Mouse (Mus musculus) kidney, embryonic 16.5 days (tissue): ENCODE measurements around the gene Bckdhb. TPM values are rescaled to one million over a fixed set of nuclear protein-coding genes. Genes with fewer than 3 reads are reported as not detected.
"Not testable (repeated sequence)": the region's sequence is repeated elsewhere in the genome, so short reads cannot be mapped to it uniquely, and the experiment has no call there.

Experiments
- ATAC-seq: fragments of 200-750 bp; cut with Nextera tagmentation; 2 replicates; pipeline ENCODE4 v1.8.0; 2017; ENCODE audit warnings: moderate TSS enrichment; ENCODE audit not compliant: low FRiP score, low TSS enrichment
- H3K27ac ChIP-seq: fragments of 300-500 bp; sonication (generic); 2 replicates; pipeline ENCODE4 v1.5.1; 2014; ENCODE audit warnings: low read length
- H3K27me3 ChIP-seq: fragments of 300-500 bp; sonication (generic); 2 replicates; pipeline ENCODE4 v1.6.1; 2014; ENCODE audit warnings: low read length, control low read depth, mixed read lengths; ENCODE audit not compliant: insufficient read depth
- H3K36me3 ChIP-seq: fragments of 300-500 bp; sonication (generic); 2 replicates; pipeline ENCODE4 v1.6.1; 2014; ENCODE audit warnings: low read length, control low read depth, mixed read lengths; ENCODE audit not compliant: insufficient read depth
- H3K4me1 ChIP-seq: fragments of 300-500 bp; sonication (generic); 2 replicates; pipeline ENCODE4 v1.6.1; 2014; ENCODE audit warnings: low read length, control low read depth, mixed read lengths; ENCODE audit not compliant: insufficient read depth
- H3K4me2 ChIP-seq: fragments of 300-500 bp; sonication (generic); replicated peaks from 2 replicates; pipeline ENCODE4 v1.6.1; 2014; ENCODE audit warnings: low read depth, low read length
- H3K4me3 ChIP-seq: fragments of 300-500 bp; sonication (generic); 2 replicates; pipeline ENCODE4 v1.5.1; 2014; ENCODE audit warnings: mild to moderate bottlenecking, low read length
- H3K9ac ChIP-seq: fragments of 300-500 bp; sonication (generic); replicated peaks from 2 replicates; pipeline ENCODE4 v1.6.1; 2014; ENCODE audit warnings: low read length
- H3K9me3 ChIP-seq: fragments of 300-500 bp; sonication (generic); 2 replicates; pipeline ENCODE4 v1.6.1; 2016; ENCODE audit warnings: low read length, control low read depth
- WGBS: fragments of 180-500 bp; shearing (Covaris S2); extraction: QIAGEN DNeasy Blood & Tissue Kit; methylation state at CpG from one replicate; pipeline ENCODE4 v1.1.7; 2014; 5-methylcytosine and 5-hydroxymethylcytosine counted together
- polyA plus RNA-seq: library from polyadenylated mRNA; unstranded; fragments of >200 nt; fragmentation: Nextera tagmentation; extraction: Ambion mirVana; gene quantifications from 2 replicates; pipeline ENCODE4 v1.2.1, GENCODE M21; 2015

The Bckdhb gene
- polyA plus RNA-seq, 1 experiment from 2014 or later: 51.2 TPM

- no peak overlapping the region for H3K9ac ChIP-seq
- peak; percentile 74; the same call in 1 of the 2 replicates for ATAC-seq
- H3K4me1 ChIP-seq: 0 out of 2 replicates have a peak, but pooled peaks cover 4% of the 10 kb centered on the region
- no peak overlapping the region for H3K4me2 ChIP-seq
- no peak overlapping the region for H3K27ac ChIP-seq
- no peaks in the 10 kb centered on the region for H3K27me3 ChIP-seq
- H3K36me3 ChIP-seq: peaks cover 2% of the 10 kb centered on the region; the same call in 1 of the 2 replicates
- no peaks in the 10 kb centered on the region for H3K9me3 ChIP-seq
- no peak overlapping the region for H3K4me3 ChIP-seq
Observed at GRCm38 (mm10) chr9:84011146-84011545, 86.2 kb downstream of the Bckdhb start.

DNA sequence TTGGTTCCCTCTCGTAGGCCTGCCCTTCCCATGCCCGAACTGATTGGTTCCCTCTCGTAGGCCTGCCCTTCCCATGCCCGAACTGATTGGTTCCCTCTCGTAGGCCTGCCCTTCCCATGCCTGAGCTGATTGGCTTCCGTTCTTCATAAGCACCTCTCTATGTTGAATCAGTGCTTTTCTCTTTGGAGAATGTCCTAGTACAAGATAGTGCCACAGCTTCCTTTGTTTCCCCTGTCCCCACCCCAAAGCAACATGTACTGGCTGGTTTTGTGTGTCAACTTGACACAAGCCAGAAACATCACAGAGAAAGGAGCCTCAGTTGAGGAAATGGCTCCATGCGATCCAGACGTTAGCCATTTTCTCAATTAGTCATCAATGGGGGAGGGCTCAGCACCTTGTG is 93.2 kb downstream of the Bckdhb start:
- H3K4me3 ChIP-seq, H3K9me3 ChIP-seq, ATAC-seq, H3K27me3 ChIP-seq, H3K9ac ChIP-seq, H3K36me3 ChIP-seq, H3K27ac ChIP-seq, H3K4me1 ChIP-seq, H3K4me2 ChIP-seq: not testable (repeated sequence)
- WGBS: 91% methylated on average over 8 of the region's 8 CpGs

DNA sequence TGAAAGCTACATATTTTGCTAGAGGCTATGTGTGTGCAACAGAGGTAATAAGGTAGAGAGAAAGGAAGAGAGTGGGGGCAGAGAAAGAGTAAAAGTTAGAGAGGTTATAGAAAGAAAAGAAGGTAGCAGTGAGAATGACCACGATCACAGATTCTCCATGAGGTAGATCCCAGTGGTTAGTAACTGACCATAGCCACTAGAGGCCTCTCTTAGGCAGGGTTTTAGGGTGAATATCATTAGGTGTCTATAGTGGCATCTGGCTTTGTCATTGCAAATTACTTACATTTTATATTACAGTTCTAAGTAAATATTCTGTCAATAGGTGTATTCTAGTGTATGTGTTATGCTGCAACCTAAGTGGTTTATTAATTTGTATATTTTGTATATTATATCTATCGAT is 94.7 kb downstream of the Bckdhb start:
- Histone ChIP-seq H3K4me3 (no peak overlapping the region), H3K9me3 (no peaks in the 10 kb centered on the region), H3K4me2 (no peak overlapping the region), H3K27me3 (no peaks in the 10 kb centered on the region), H3K4me1 (no peaks in the 10 kb centered on the region), H3K36me3 (no peaks in the 10 kb centered on the region), H3K9ac (no peak overlapping the region), H3K27ac (no peak overlapping the region)
- WGBS: 65% methylated on average over 2 of the region's 2 CpGs
- peak; percentile 39; the same call in 1 of the 2 replicates for ATAC-seq

DNA sequence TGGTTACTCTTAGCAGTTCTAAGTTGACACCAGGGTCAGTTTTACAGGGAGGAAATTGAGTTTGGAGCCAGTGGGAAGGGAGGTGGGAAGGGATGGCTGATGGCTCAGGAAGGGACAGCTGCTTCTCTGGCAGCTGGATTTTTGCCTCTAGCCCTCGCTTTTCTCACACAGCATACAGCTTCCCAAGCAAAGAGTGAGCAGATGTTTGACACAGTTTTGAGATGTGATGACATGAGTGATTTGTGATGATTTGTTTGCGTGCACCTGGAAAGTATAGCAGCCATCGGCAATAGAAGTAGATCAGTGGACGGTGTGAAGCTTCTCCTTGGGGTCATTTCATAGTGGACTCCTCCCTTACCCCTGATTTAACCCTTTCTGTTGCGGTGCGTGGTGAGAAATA is 96.2 kb downstream of the Bckdhb start:
- no peak overlapping the region for H3K9ac ChIP-seq
- no peak overlapping the region for H3K4me2 ChIP-seq
- H3K36me3 ChIP-seq: no peaks in the 10 kb centered on the region
- 74% methylated on average over 6 of the region's 6 CpGs for WGBS
- no peaks in the 10 kb centered on the region for H3K27me3 ChIP-seq
- H3K27ac ChIP-seq: no peak overlapping the region
- ATAC-seq: no peak
- no peaks in the 10 kb centered on the region for H3K4me1 ChIP-seq
- H3K4me3 ChIP-seq: no peak overlapping the region
- no peaks in the 10 kb centered on the region for H3K9me3 ChIP-seq

DNA sequence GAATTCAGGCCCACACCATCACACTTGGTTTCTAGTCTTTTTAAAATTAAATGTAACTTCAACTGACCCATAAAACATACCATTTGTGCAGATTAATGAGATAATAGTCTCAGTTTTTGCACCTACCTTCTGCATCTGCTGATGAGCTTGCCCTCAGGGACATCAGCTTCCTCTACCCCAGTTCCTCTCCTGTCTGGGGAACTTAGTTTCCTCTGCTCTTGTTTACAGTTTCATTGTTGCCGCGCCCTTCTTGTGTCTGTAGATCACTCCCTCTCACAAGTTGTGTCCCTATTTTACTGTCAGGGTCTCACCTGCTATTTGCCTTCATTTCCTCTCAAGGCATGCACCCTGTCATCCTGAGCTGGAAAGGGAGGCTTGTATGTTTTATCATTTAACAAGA is 103.2 kb downstream of the Bckdhb start:
- Histone ChIP-seq H3K4me1 (no peaks in the 10 kb centered on the region), H3K36me3 (no peaks in the 10 kb centered on the region), H3K9ac (no peak overlapping the region), H3K27ac (no peak overlapping the region), H3K4me2 (no peak overlapping the region), H3K27me3 (no peaks in the 10 kb centered on the region), H3K4me3 (no peak overlapping the region), H3K9me3 (no peaks in the 10 kb centered on the region)
- no peak for ATAC-seq
- WGBS: 69% methylated on average over 2 of the region's 2 CpGs

GRCm38 (mm10) chr9:84030691-84031290 is 105.8 kb downstream of the Bckdhb start:
- Histone ChIP-seq H3K9ac (no peak overlapping the region), H3K4me2 (no peak overlapping the region), H3K4me1 (no peaks in the 10 kb centered on the region), H3K9me3 (no peaks in the 10 kb centered on the region), H3K27ac (no peak overlapping the region), H3K4me3 (no peak overlapping the region), H3K36me3 (no peaks in the 10 kb centered on the region), H3K27me3 (no peaks in the 10 kb centered on the region)
- 61% methylated on average over 6 of the region's 6 CpGs for WGBS
- peak; percentile 23; the same call in 1 of the 2 replicates for ATAC-seq

DNA sequence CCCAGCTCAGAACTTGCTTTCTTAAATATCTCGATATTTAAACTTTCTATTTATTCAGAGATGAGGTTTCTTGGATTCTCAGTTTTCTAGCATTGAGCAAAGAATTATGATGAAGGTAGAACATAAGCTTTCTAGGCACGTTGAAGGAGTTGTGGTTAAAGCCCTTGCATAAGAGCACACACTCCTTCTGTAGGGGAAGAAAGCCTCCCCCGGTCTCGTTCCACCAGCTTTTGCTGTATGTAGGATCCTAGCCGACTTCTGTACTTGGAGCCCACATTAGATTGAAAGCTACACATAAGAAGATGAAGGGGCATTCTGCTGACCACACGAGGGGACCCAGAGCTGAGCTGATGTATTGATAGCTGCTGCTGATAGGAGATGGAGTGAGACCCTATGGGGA is 106.5 kb downstream of the Bckdhb start:
- no peak overlapping the region for H3K4me3 ChIP-seq
- H3K36me3 ChIP-seq: no peaks in the 10 kb centered on the region
- H3K9me3 ChIP-seq: no peaks in the 10 kb centered on the region
- ATAC-seq: no peak
- no peaks in the 10 kb centered on the region for H3K27me3 ChIP-seq
- no peak overlapping the region for H3K27ac ChIP-seq
- no peak overlapping the region for H3K4me2 ChIP-seq
- H3K4me1 ChIP-seq: no peaks in the 10 kb centered on the region
- no peak overlapping the region for H3K9ac ChIP-seq
- WGBS: 71% methylated on average over 6 of the region's 6 CpGs

- H3K9me3 ChIP-seq: no peaks in the 10 kb centered on the region
- ATAC-seq: no peak
- 0 out of 2 replicates have a peak, but pooled peaks cover 3% of the 10 kb centered on the region for H3K4me1 ChIP-seq
- no peak overlapping the region for H3K4me3 ChIP-seq
- no peak overlapping the region for H3K9ac ChIP-seq
- no peaks in the 10 kb centered on the region for H3K36me3 ChIP-seq
- no peaks in the 10 kb centered on the region for H3K27me3 ChIP-seq
- peak overlapping the region; percentile 1; the same call in 1 of the 2 replicates for H3K4me2 ChIP-seq
- H3K27ac ChIP-seq: no peak overlapping the region
- 24% methylated on average over 19 of the region's 19 CpGs for WGBS
Observed at GRCm38 (mm10) chr9:84032669-84033341, 107.9 kb downstream of the Bckdhb start.

GRCm38 (mm10) chr9:84036046-84036445 is 111.1 kb downstream of the Bckdhb start:
- Histone ChIP-seq H3K27me3 (no peaks in the 10 kb centered on the region), H3K9ac (no peak overlapping the region), H3K4me3 (no peak overlapping the region), H3K9me3 (no peaks in the 10 kb centered on the region), H3K27ac (no peak overlapping the region), H3K4me1 (0 out of 2 replicates have a peak, but pooled peaks cover 3% of the 10 kb centered on the region), H3K36me3 (no peaks in the 10 kb centered on the region), H3K4me2 (no peak overlapping the region)
- ATAC-seq: no peak
- 85% methylated on average over 8 of the region's 8 CpGs for WGBS

GRCm38 (mm10) chr9:84037224-84037623 is 112.3 kb downstream of the Bckdhb start:
- H3K36me3 ChIP-seq: no peaks in the 10 kb centered on the region
- no peak overlapping the region for H3K4me2 ChIP-seq
- H3K4me1 ChIP-seq: 0 out of 2 replicates have a peak, but pooled peaks cover 3% of the 10 kb centered on the region
- no peak overlapping the region for H3K27ac ChIP-seq
- no peak overlapping the region for H3K9ac ChIP-seq
- H3K27me3 ChIP-seq: no peaks in the 10 kb centered on the region
- 96% methylated on average over 1 of the region's 1 CpGs for WGBS
- H3K9me3 ChIP-seq: no peaks in the 10 kb centered on the region
- H3K4me3 ChIP-seq: no peak overlapping the region
- no peak for ATAC-seq
